18 mouse cellular contexts compared by ENCODE assay signal in genomic region chr7:46401371-46402180, GRCm38 (mm10). TPM values are rescaled to one million over a fixed set of nuclear protein-coding genes. Genes with fewer than 3 reads are reported as not detected.
DNase-seq lines count a peak whose midpoint lies in the region; ATAC-seq and TF ChIP-seq lines count a peak whose summit lies in the region.
"Had no signal": no experiment of that assay in that cellular context is flagged by ENCODE, and none has a peak within 500 bp of the region (broad histone marks: within the 10 kb centered on the region; RNA-seq: fewer than 3 reads in every experiment).

No protein-coding gene starts in this region.

- no peak for ATAC-seq in hindbrain, embryonic 13.5 days (ENCODE audit: low FRiP score)
- no peak for ATAC-seq in hindbrain, embryonic 11.5 days (ENCODE audit: low FRiP score)
- ATAC-seq in neural tube, embryonic 13.5 days (ENCODE audit: low read depth), result no peak
- ATAC-seq: intestine, postnatal 0 days; liver, postnatal 0 days had no signal

- H3K9me3 ChIP-seq in hindbrain, embryonic 13.5 days, result no peaks in the 10 kb centered on the region
- H3K9me3 ChIP-seq in hindbrain, embryonic 11.5 days (ENCODE audit: control insufficient read depth, low read length), result no peaks in the 10 kb centered on the region
- no peaks in the 10 kb centered on the region for H3K9me3 ChIP-seq in neural tube, embryonic 13.5 days
- H3K9me3 ChIP-seq: embryonic facial prominence, embryonic 15.5 days; midbrain, embryonic 12.5 days had no signal

- no peak; the same call in 1 of the 2 replicates for TF ChIP-seq POLR2A in cerebellum, adult 2 months (IDR thresholded peaks at IDR 0.05; ENCODE audit: borderline replicate concordance, insufficient read depth, low read length)

- peak; percentile 60 to 61 for DNase-seq in cerebellum, adult 2 months
- DNase-seq in cerebellum, postnatal 4 days (ENCODE audit: low spot score in 2 of 2), result no peak
- no peak for DNase-seq in hindbrain, embryonic 11.5 days (ENCODE audit: low spot score)
- peak; percentile 35 to 42 for DNase-seq in cerebellum, postnatal 36 days
- DNase-seq in testis, postnatal 14 days (ENCODE audit: low spot score), result no peak
- no peak for DNase-seq in kidney, postnatal 36 days
- DNase-seq: B cell, adult 2 months; layer of hippocampus, adult 9-11 months; liver, postnatal 0 days; lung, postnatal 36 days; right cerebral cortex, adult 18-20 months had no signal

- peaks cover 8% of the 10 kb centered on the region; the same call in 1 of the 2 replicates for H3K36me3 ChIP-seq in hindbrain, embryonic 13.5 days
- H3K36me3 ChIP-seq in hindbrain, embryonic 11.5 days (ENCODE audit: control insufficient read depth, insufficient read depth, low read length), result no peaks in the 10 kb centered on the region
- H3K36me3 ChIP-seq in neural tube, embryonic 13.5 days, result no peaks in the 10 kb centered on the region
- H3K36me3 ChIP-seq: embryonic facial prominence, embryonic 15.5 days; midbrain, embryonic 12.5 days had no signal

- H3K4me2 ChIP-seq in hindbrain, embryonic 13.5 days, result peak overlapping the region; percentile 77
- no peak overlapping the region for H3K4me2 ChIP-seq in hindbrain, embryonic 11.5 days (replicated peaks; ENCODE audit: low read depth, low read length)
- H3K4me2 ChIP-seq in neural tube, embryonic 13.5 days, result peak overlapping the region; percentile 65
- H3K4me2 ChIP-seq: embryonic facial prominence, embryonic 15.5 days; heart, embryonic 11.5 days had no signal

- peak overlapping the region; percentile 96 for H3K4me3 ChIP-seq in cerebellum, adult 2 months (replicated peaks; ENCODE audit: insufficient read depth, low read depth, low read length)
- peak overlapping the region; percentile 90; the same call in 1 of the 2 replicates for H3K4me3 ChIP-seq in hindbrain, embryonic 13.5 days
- H3K4me3 ChIP-seq in hindbrain, embryonic 11.5 days (ENCODE audit: low read depth, low read length), result no peak overlapping the region
- peak overlapping the region; percentile 12 for H3K4me3 ChIP-seq in neural tube, embryonic 13.5 days
- H3K4me3 ChIP-seq: embryonic facial prominence, embryonic 15.5 days; midbrain, embryonic 12.5 days had no signal

- H3K27me3 ChIP-seq in cerebellum, adult 2 months (ENCODE audit: control insufficient read depth, insufficient read depth, low read length), result no peaks in the 10 kb centered on the region
- H3K27me3 ChIP-seq in hindbrain, embryonic 13.5 days, result peaks cover 32% of the 10 kb centered on the region
- H3K27me3 ChIP-seq in hindbrain, embryonic 11.5 days (ENCODE audit: control insufficient read depth, insufficient read depth, low read length), result peaks cover 31% of the 10 kb centered on the region
- H3K27me3 ChIP-seq in neural tube, embryonic 13.5 days, result peaks cover 31% of the 10 kb centered on the region

- peaks cover 30% of the 10 kb centered on the region for H3K4me1 ChIP-seq in cerebellum, adult 2 months (ENCODE audit: control insufficient read depth, insufficient read depth, low read length)
- H3K4me1 ChIP-seq in hindbrain, embryonic 13.5 days (replicated peaks), result peaks cover 71% of the 10 kb centered on the region
- H3K4me1 ChIP-seq in hindbrain, embryonic 11.5 days (replicated peaks; ENCODE audit: control insufficient read depth, insufficient read depth, low read length), result peaks cover 4% of the 10 kb centered on the region
- peaks cover 58% of the 10 kb centered on the region for H3K4me1 ChIP-seq in neural tube, embryonic 13.5 days (replicated peaks)

- H3K9ac ChIP-seq in hindbrain, embryonic 13.5 days, result peak overlapping the region; percentile 56
- H3K9ac ChIP-seq in hindbrain, embryonic 11.5 days (ENCODE audit: low read depth, low read length), result no peak overlapping the region
- peak overlapping the region; percentile 45; the same call in 1 of the 2 replicates for H3K9ac ChIP-seq in neural tube, embryonic 13.5 days
- H3K9ac ChIP-seq: embryonic facial prominence, embryonic 15.5 days; liver, postnatal 0 days; midbrain, embryonic 12.5 days had no signal

- peak overlapping the region; percentile 24; the same call in 1 of the 2 replicates for H3K27ac ChIP-seq in cerebellum, adult 2 months (ENCODE audit: insufficient read depth, low read length)
- H3K27ac ChIP-seq in hindbrain, embryonic 13.5 days, result no peak overlapping the region
- no peak overlapping the region for H3K27ac ChIP-seq in hindbrain, embryonic 11.5 days (ENCODE audit: low read depth, low read length)
- H3K27ac ChIP-seq in neural tube, embryonic 13.5 days (replicated peaks), result no peak overlapping the region
- H3K27ac ChIP-seq: embryonic facial prominence, embryonic 15.5 days; kidney, postnatal 0 days; midbrain, embryonic 12.5 days had no signal

- no peak for TF ChIP-seq CTCF in cerebellum, adult 2 months (IDR thresholded peaks at IDR 0.05; ENCODE audit: borderline replicate concordance, insufficient read depth, low read depth, low read length)

- 7% methylated on average over 3 of the region's 3 CpGs for WGBS in cerebellum, adult 2 months
- WGBS in hindbrain, embryonic 13.5 days, result 77% methylated on average over 3 of the region's 3 CpGs
- 78% methylated on average over 3 of the region's 3 CpGs for WGBS in hindbrain, embryonic 11.5 days
- WGBS in neural tube, embryonic 13.5 days, result 72% methylated on average over 3 of the region's 3 CpGs

RNA-seq across cellular contexts. Expression of gene Kcnc1, which starts 5.3 kb away (rescaled TPM):
- polyA plus RNA-seq in cerebellum, adult 2 months (2012; rRNA removed), result 325 and 338 TPM in 2 replicates
- polyA plus RNA-seq in hindbrain, embryonic 13.5 days (2015; fragmentation: Nextera tagmentation; extraction: Ambion mirVana), result 9.6 and 9.7 TPM in 2 replicates
- polyA plus RNA-seq in hindbrain, embryonic 11.5 days (2014; fragmentation: Nextera tagmentation; extraction: Ambion mirVana), result 1.7 and 3.1 TPM in 2 replicates
- polyA plus RNA-seq in neural tube, embryonic 13.5 days (2015; fragmentation: Nextera tagmentation; extraction: Ambion mirVana), result 8.5 and 12.2 TPM in 2 replicates
- polyA plus RNA-seq: liver, postnatal 0 days had no signal

RNA-seq across cellular contexts. Expression of gene Myod1, which starts 25.3 kb away (rescaled TPM):
- polyA plus RNA-seq in cerebellum, adult 2 months (2012; rRNA removed), result 0.08 TPM in 1 of 2 replicates, not detected in the other
- 0.94 and 1.4 TPM in 2 replicates for polyA plus RNA-seq in hindbrain, embryonic 13.5 days (2015; fragmentation: Nextera tagmentation; extraction: Ambion mirVana)
- 1.2 and 3.2 TPM in 2 replicates for polyA plus RNA-seq in hindbrain, embryonic 11.5 days (2014; fragmentation: Nextera tagmentation; extraction: Ambion mirVana)
- 2.2 and 8.1 TPM in 2 replicates for polyA plus RNA-seq in neural tube, embryonic 13.5 days (2015; fragmentation: Nextera tagmentation; extraction: Ambion mirVana)
- polyA plus RNA-seq: intestine, postnatal 0 days; kidney, postnatal 0 days; liver, postnatal 0 days; midbrain, embryonic 12.5 days had no signal

Comparison
In these comparisons a context has a peak if more than half of its experiments do, and no peak if none do; other contexts are left out.
1. DNase-seq: peak in cerebellum, adult 2 months (2 of 2) and cerebellum, postnatal 36 days (2 of 2); none in cerebellum, postnatal 4 days (0 of 2), hindbrain, embryonic 11.5 days (single experiment), testis, postnatal 14 days (single experiment) and kidney, postnatal 36 days (0 of 2).
2. RNA of gene Kcnc1, which starts 5.3 kb away (polyA plus RNA-seq): 325 to 338 TPM in cerebellum, adult 2 months; 9.6 to 9.7 TPM in hindbrain, embryonic 13.5 days, 8.5 to 12.2 TPM in neural tube, embryonic 13.5 days and 1.7 to 3.1 TPM in hindbrain, embryonic 11.5 days; every median in the first group is over 10 times any median in the second.